Mouse (Mus musculus): ENCODE results near the gene Stra6. TPM values are rescaled to one million over a fixed set of nuclear protein-coding genes. Genes with fewer than 3 reads are reported as not detected.
A peak's percentile ranks its signal among the peaks of the same experiment; 100 is the strongest.

The Stra6 gene
- polyA plus RNA-seq, 1 experiment from 2014 or later: 53.7 TPM

DNA sequence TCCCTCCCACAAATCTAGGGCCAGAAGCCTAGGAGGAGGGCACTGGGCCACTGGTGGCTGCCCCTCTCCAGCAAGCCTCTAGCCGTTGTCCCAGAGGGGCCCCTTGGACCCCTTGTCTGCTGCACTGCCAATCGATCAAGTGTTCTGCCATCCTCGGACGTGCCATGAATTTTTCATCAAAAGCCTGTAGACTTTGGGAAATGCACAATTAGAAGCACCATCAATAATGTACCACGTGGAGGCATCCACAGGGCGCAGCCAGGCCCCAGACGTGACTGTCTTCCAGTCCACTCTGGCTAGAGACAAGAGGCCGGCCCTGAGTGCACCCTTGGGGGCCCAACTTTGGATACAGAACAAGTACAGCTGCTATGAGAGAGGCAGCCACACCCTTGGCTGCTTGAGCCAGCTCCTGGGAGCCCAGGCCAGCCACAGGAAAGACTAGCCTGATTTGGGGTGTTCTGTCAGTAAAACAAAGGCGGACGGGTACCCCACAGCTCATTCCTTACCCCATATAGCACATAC lies 20.0 kb upstream of the Stra6 start:
- Histone ChIP-seq H3K4me3 (ENCODE audit: low read depth, low read length) (no peak overlapping the region), H3K36me3 (ENCODE audit: control insufficient read depth, insufficient read depth, low read length) (no peaks in the 10 kb centered on the region), H3K4me1 (ENCODE audit: control insufficient read depth, insufficient read depth, low read length) (peaks cover 34% of the 10 kb centered on the region), H3K27ac (replicated peaks; ENCODE audit: low read depth, low read length) (no peak overlapping the region), H3K9me3 (ENCODE audit: control insufficient read depth, low read length) (no peaks in the 10 kb centered on the region), H3K9ac (ENCODE audit: low read length) (no peak overlapping the region), H3K4me2 (ENCODE audit: low read depth, severe bottlenecking) (no peak overlapping the region), H3K27me3 (ENCODE audit: control insufficient read depth, insufficient read depth, low read length) (0 out of 2 replicates have a peak, but pooled peaks cover under 1% of the 10 kb centered on the region)
- DNase-seq (ENCODE audit: low spot score): no peak
- ATAC-seq (ENCODE audit: insufficient number of reproducible peaks, low FRiP score, low TSS enrichment, low read depth): no peak
- 87% methylated on average over 10 of the region's 10 CpGs for WGBS

DNA sequence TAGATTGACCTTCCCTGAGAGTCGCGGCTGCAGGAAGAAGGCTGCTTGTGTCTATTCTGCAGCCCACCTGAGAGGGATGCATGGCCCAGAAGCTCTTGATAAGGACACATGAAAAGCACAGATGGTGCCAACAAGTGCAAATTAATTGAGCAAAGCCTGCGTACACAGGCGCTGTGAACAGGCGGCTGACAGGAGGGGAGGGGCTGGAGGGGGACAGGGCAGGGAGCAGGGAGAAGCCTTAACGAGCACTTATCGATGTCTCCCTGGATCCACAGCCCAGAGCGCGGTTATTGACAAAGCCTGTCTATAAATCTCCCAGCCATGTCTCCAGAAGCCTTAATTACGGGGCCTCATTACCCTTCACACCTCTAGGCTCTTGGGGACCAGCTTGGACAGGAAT lies 18.8 kb upstream of the Stra6 start:
- Histone ChIP-seq H3K27ac (replicated peaks; ENCODE audit: low read depth, low read length) (no peak overlapping the region), H3K36me3 (ENCODE audit: control insufficient read depth, insufficient read depth, low read length) (no peaks in the 10 kb centered on the region), H3K4me1 (ENCODE audit: control insufficient read depth, insufficient read depth, low read length) (peaks cover 31% of the 10 kb centered on the region), H3K4me3 (ENCODE audit: low read depth, low read length) (no peak overlapping the region), H3K4me2 (ENCODE audit: low read depth, severe bottlenecking) (no peak overlapping the region), H3K9ac (ENCODE audit: low read length) (no peak overlapping the region), H3K27me3 (ENCODE audit: control insufficient read depth, insufficient read depth, low read length) (0 out of 2 replicates have a peak, but pooled peaks cover 2% of the 10 kb centered on the region), H3K9me3 (ENCODE audit: control insufficient read depth, low read length) (no peaks in the 10 kb centered on the region)
- DNase-seq (ENCODE audit: low spot score): peak; percentile 28
- WGBS: 7% methylated on average over 10 of the region's 10 CpGs
- ATAC-seq (ENCODE audit: insufficient number of reproducible peaks, low FRiP score, low TSS enrichment, low read depth): no peak

DNA sequence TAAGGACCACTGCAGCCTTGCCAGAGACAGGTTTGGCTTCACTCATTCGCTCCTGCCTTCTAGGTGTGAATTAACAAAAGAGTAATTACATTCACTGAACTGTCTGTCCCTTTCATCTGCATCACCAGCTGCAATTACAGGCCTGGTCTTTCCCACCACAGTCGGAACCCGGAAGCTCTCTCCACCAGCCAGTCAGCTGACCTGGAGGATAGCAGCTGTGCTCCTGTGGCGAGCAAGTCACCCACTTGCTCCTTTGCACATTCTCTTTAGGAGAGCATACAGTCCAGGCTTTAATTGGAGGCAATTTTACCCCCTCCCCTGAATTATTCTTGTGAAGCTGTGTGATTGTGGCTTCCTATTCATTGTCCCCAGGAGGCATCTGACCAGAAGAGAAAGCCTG lies 17.9 kb upstream of the Stra6 start:
- Histone ChIP-seq H3K4me2 (ENCODE audit: low read depth, severe bottlenecking) (no peak overlapping the region), H3K9me3 (ENCODE audit: control insufficient read depth, low read length) (no peaks in the 10 kb centered on the region), H3K36me3 (ENCODE audit: control insufficient read depth, insufficient read depth, low read length) (no peaks in the 10 kb centered on the region), H3K27ac (replicated peaks; ENCODE audit: low read depth, low read length) (no peak overlapping the region), H3K27me3 (ENCODE audit: control insufficient read depth, insufficient read depth, low read length) (0 out of 2 replicates have a peak, but pooled peaks cover 2% of the 10 kb centered on the region), H3K4me3 (ENCODE audit: low read depth, low read length) (no peak overlapping the region), H3K9ac (ENCODE audit: low read length) (no peak overlapping the region), H3K4me1 (ENCODE audit: control insufficient read depth, insufficient read depth, low read length) (peaks cover 28% of the 10 kb centered on the region)
- ATAC-seq (ENCODE audit: insufficient number of reproducible peaks, low FRiP score, low TSS enrichment, low read depth) (no peak), DNase-seq (ENCODE audit: low spot score) (no peak)
- 6% methylated on average over 4 of the region's 4 CpGs for WGBS

- no peaks in the 10 kb centered on the region for H3K9me3 ChIP-seq (ENCODE audit: control insufficient read depth, low read length)
- peaks cover 14% of the 10 kb centered on the region for H3K4me1 ChIP-seq (ENCODE audit: control insufficient read depth, insufficient read depth, low read length)
- H3K27me3 ChIP-seq (ENCODE audit: control insufficient read depth, insufficient read depth, low read length): 0 out of 2 replicates have a peak, but pooled peaks cover 2% of the 10 kb centered on the region
- no peak overlapping the region for H3K27ac ChIP-seq (replicated peaks; ENCODE audit: low read depth, low read length)
- DNase-seq (ENCODE audit: low spot score): no peak
- 81% methylated on average over 10 of the region's 10 CpGs for WGBS
- H3K4me2 ChIP-seq (ENCODE audit: low read depth, severe bottlenecking): no peak overlapping the region
- H3K9ac ChIP-seq (ENCODE audit: low read length): no peak overlapping the region
- no peak for ATAC-seq (ENCODE audit: insufficient number of reproducible peaks, low FRiP score, low TSS enrichment, low read depth)
- H3K36me3 ChIP-seq (ENCODE audit: control insufficient read depth, insufficient read depth, low read length): no peaks in the 10 kb centered on the region
- no peak overlapping the region for H3K4me3 ChIP-seq (ENCODE audit: low read depth, low read length)
These were observed 16.5 kb upstream of the Stra6 start for GRCm38 (mm10) chr9:58047061-58047460.

DNA sequence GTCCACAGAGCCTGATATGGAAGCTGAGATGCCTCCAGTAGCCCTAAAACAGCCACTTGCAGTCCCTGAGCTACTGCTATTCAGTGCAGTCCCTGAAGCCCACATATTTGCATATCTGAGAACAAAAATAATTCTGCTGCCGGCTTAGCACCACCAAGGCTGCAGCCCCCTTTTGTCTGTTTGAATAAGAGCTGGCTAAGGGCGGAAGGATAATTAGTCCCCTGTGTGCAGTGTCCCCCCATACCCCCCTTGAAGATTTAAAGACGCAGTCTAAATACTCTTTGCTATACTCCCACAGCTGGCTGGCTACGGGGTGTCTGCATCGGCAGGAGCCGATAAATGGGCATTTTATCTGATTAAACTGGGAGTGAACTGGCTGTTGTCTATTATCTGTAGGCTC lies 15.0 kb upstream of the Stra6 start:
- no peak overlapping the region; the same call in 1 of the 2 replicates for H3K9ac ChIP-seq (ENCODE audit: low read length)
- no peak overlapping the region for H3K4me2 ChIP-seq (ENCODE audit: low read depth, severe bottlenecking)
- H3K27ac ChIP-seq (replicated peaks; ENCODE audit: low read depth, low read length): no peak overlapping the region
- 0 out of 2 replicates have a peak, but pooled peaks cover 2% of the 10 kb centered on the region for H3K27me3 ChIP-seq (ENCODE audit: control insufficient read depth, insufficient read depth, low read length)
- H3K9me3 ChIP-seq (ENCODE audit: control insufficient read depth, low read length): no peaks in the 10 kb centered on the region
- DNase-seq (ENCODE audit: low spot score) (no peak), ATAC-seq (ENCODE audit: insufficient number of reproducible peaks, low FRiP score, low TSS enrichment, low read depth) (no peak)
- H3K4me3 ChIP-seq (ENCODE audit: low read depth, low read length): no peak overlapping the region
- peaks cover 10% of the 10 kb centered on the region; the same call in 1 of the 2 replicates for H3K4me1 ChIP-seq (ENCODE audit: control insufficient read depth, insufficient read depth, low read length)
- WGBS: 40% methylated on average over 6 of the region's 6 CpGs
- H3K36me3 ChIP-seq (ENCODE audit: control insufficient read depth, insufficient read depth, low read length): no peaks in the 10 kb centered on the region

DNA sequence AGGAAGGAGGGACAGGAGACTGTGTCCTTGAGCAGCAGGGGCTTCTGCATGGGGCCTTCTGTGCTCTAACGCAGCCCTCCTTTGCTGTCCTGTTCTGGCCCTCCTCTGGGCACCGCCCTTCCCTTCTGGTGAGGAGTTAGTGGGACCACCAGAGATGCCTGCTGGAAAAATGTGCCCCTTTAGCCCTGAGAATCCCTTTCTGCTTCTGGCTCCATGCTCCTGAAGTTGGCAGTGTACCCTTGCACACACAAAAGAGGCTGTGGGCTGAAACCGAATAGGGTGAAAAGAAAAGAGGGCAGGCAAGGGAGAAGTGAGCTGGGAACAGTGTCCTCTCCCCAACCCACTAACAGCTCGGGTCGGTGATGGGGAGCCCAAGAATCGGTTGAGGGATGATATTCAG lies 14.4 kb upstream of the Stra6 start:
- ATAC-seq (ENCODE audit: insufficient number of reproducible peaks, low FRiP score, low TSS enrichment, low read depth) (no peak), DNase-seq (ENCODE audit: low spot score) (no peak)
- peaks cover 10% of the 10 kb centered on the region; the same call in 1 of the 2 replicates for H3K4me1 ChIP-seq (ENCODE audit: control insufficient read depth, insufficient read depth, low read length)
- 0 out of 2 replicates have a peak, but pooled peaks cover 2% of the 10 kb centered on the region for H3K27me3 ChIP-seq (ENCODE audit: control insufficient read depth, insufficient read depth, low read length)
- no peaks in the 10 kb centered on the region for H3K36me3 ChIP-seq (ENCODE audit: control insufficient read depth, insufficient read depth, low read length)
- no peak overlapping the region for H3K9ac ChIP-seq (ENCODE audit: low read length)
- H3K4me2 ChIP-seq (ENCODE audit: low read depth, severe bottlenecking): no peak overlapping the region
- no peaks in the 10 kb centered on the region for H3K9me3 ChIP-seq (ENCODE audit: control insufficient read depth, low read length)
- no peak overlapping the region for H3K4me3 ChIP-seq (ENCODE audit: low read depth, low read length)
- no peak overlapping the region for H3K27ac ChIP-seq (replicated peaks; ENCODE audit: low read depth, low read length)
- 70% methylated on average over 5 of the region's 6 CpGs for WGBS

GRCm38 (mm10) chr9:58049861-58050260 lies 13.7 kb upstream of the Stra6 start:
- no peak overlapping the region for H3K4me2 ChIP-seq (ENCODE audit: low read depth, severe bottlenecking)
- 0 out of 2 replicates have a peak, but pooled peaks cover 2% of the 10 kb centered on the region for H3K27me3 ChIP-seq (ENCODE audit: control insufficient read depth, insufficient read depth, low read length)
- H3K9me3 ChIP-seq (ENCODE audit: control insufficient read depth, low read length): no peaks in the 10 kb centered on the region
- WGBS: 75% methylated on average over 7 of the region's 7 CpGs
- H3K9ac ChIP-seq (ENCODE audit: low read length): no peak overlapping the region
- ATAC-seq (ENCODE audit: insufficient number of reproducible peaks, low FRiP score, low TSS enrichment, low read depth): no peak
- no peak overlapping the region for H3K27ac ChIP-seq (replicated peaks; ENCODE audit: low read depth, low read length)
- no peak overlapping the region for H3K4me3 ChIP-seq (ENCODE audit: low read depth, low read length)
- H3K4me1 ChIP-seq (ENCODE audit: control insufficient read depth, insufficient read depth, low read length): peaks cover 8% of the 10 kb centered on the region; the same call in 1 of the 2 replicates
- no peaks in the 10 kb centered on the region for H3K36me3 ChIP-seq (ENCODE audit: control insufficient read depth, insufficient read depth, low read length)
- DNase-seq (ENCODE audit: low spot score): no peak

DNA sequence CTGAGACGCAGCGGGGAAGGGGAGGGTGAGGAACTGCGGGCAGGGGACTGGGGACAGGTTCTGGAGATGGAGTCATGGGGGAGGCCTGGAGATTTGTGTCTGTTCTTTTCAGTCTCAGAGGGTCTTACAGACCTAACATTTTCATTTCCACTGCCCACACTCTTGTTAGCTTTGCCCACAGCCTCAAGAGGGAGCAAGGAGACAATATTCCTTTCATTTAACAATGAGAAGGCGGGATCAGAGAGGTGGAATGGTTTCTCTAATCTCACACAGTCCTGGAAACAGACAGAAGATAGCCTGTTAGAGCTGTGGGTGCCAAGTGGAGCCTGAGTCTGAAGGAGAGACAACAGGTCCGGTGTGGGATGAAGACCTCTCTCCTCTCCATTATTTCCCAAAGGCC lies 11.7 kb upstream of the Stra6 start:
- 32% methylated on average over 5 of the region's 5 CpGs for WGBS
- Histone ChIP-seq H3K27me3 (ENCODE audit: control insufficient read depth, insufficient read depth, low read length) (0 out of 2 replicates have a peak, but pooled peaks cover 2% of the 10 kb centered on the region), H3K27ac (replicated peaks; ENCODE audit: low read depth, low read length) (no peak overlapping the region), H3K9me3 (ENCODE audit: control insufficient read depth, low read length) (no peaks in the 10 kb centered on the region), H3K9ac (ENCODE audit: low read length) (no peak overlapping the region), H3K4me1 (ENCODE audit: control insufficient read depth, insufficient read depth, low read length) (peaks cover 6% of the 10 kb centered on the region; the same call in 1 of the 2 replicates), H3K4me3 (ENCODE audit: low read depth, low read length) (no peak overlapping the region), H3K36me3 (ENCODE audit: control insufficient read depth, insufficient read depth, low read length) (no peaks in the 10 kb centered on the region), H3K4me2 (ENCODE audit: low read depth, severe bottlenecking) (no peak overlapping the region)
- DNase-seq (ENCODE audit: low spot score) (no peak), ATAC-seq (ENCODE audit: insufficient number of reproducible peaks, low FRiP score, low TSS enrichment, low read depth) (no peak)

GRCm38 (mm10) chr9:58053102-58053501 lies 10.5 kb upstream of the Stra6 start:
- Histone ChIP-seq H3K4me1 (ENCODE audit: control insufficient read depth, insufficient read depth, low read length) (peaks cover 6% of the 10 kb centered on the region; the same call in 1 of the 2 replicates), H3K4me3 (ENCODE audit: low read depth, low read length) (no peak overlapping the region), H3K27ac (replicated peaks; ENCODE audit: low read depth, low read length) (no peak overlapping the region), H3K9ac (ENCODE audit: low read length) (no peak overlapping the region), H3K9me3 (ENCODE audit: control insufficient read depth, low read length) (no peaks in the 10 kb centered on the region), H3K36me3 (ENCODE audit: control insufficient read depth, insufficient read depth, low read length) (no peaks in the 10 kb centered on the region), H3K4me2 (ENCODE audit: low read depth, severe bottlenecking) (no peak overlapping the region), H3K27me3 (ENCODE audit: control insufficient read depth, insufficient read depth, low read length) (0 out of 2 replicates have a peak, but pooled peaks cover 2% of the 10 kb centered on the region)
- DNase-seq (ENCODE audit: low spot score): peak; percentile 77
- WGBS: 17% methylated on average over 3 of the region's 3 CpGs
- ATAC-seq (ENCODE audit: insufficient number of reproducible peaks, low FRiP score, low TSS enrichment, low read depth): no peak
